Mouse (Mus musculus): ENCODE measurements at regions not wholly inside any gene's neighbourhood (a gene's known extent, or its start where the extent isn't known, plus 50 kb on each side); places are given as distances from the start of the nearest gene placed in this dataset.

DNA sequence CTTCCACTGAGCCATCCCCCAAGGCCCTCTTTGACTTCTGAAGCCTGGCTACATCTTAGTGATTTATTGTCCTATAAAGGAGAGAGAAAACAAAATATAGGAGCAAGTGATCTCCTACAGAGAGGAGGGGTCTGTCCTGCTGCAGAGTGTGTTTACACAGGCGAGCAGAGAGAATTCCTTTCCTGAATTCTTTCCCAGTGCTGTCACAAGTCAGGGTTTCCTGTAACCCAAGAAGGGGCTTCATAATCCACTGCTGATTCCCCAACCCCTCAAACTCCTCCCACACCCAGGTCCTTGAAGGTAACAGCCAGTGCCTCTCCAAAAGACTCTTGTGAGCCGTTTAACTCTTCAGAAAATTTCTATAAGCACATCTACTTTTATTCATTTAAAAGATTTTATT lies 66.8 kb upstream of the Tpm1 start:
- no peak for DNase-seq

GRCm38 (mm10) chr9:67114099-67114498 lies 64.9 kb upstream of the Tpm1 start:
- DNase-seq, result peak; percentile 69

GRCm38 (mm10) chr9:67111836-67112584 lies 62.8 kb upstream of the Tpm1 start:
- DNase-seq, result no peak

GRCm38 (mm10) chr9:67107938-67108337 lies 58.7 kb upstream of the Tpm1 start:
- no peak for DNase-seq

- no peak for DNase-seq
These were observed 56.7 kb upstream of the Tpm1 start for GRCm38 (mm10) chr9:67105867-67106266.

DNA sequence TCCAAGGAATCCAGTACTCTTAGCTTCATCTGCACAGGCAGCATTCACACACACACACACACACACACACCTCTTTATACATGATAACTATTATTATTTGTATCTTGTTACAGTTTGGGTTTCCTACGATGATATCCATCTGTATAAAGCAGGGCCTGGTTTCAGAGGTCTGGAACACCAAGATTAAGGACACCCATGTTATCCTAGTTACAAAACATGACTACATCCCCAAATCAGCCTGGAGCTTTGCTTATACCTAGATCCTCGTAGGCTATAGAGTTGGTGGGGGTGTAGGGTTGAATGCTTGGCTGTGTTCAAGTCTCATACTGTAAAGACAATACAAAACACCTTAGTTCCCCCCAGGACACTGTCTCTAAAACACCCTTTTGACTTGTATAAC lies 56.0 kb upstream of the Tpm1 start:
- DNase-seq, result no peak

DNA sequence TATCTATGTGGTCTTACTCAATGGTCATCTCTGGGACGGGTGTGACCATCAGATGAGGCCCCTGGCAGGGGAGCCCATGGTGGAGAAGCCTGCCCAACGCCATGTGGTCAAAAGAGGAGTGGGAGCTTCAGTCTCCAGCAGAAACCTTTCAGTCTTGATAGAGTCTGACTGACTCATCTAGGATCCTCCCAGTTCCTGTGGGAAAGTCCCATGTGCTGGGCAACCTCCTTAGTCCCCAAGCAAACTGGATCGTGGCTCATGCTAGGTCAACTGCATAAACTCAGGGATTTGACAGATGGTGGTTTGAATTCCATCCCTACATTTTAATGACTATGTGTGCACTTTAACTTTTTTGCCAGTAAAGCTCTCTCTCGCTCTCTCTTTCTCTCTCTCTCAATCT lies 55.4 kb upstream of the Tpm1 start:
- no peak for DNase-seq

GRCm38 (mm10) chr9:67102578-67102977 lies 53.4 kb upstream of the Tpm1 start:
- peak; percentile 22 for DNase-seq

DNA sequence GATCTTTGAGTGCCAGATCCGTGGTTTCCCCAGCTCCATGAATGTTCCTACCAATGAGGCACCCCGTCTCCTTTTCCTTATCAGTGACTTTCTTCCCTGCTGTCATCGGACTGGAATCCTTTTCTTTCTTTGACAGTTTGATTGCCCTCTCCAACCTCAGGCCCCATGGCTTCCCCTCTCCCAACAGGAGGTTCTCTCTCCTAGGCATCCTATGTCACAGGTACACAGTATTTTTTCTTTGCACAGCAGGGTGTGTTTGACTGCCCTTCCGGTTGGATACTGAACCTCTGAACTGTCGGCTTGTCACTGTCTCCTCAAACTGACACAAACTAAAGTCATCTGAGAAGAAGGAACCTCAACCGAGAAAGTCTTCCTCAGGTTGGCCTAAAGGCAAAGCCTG lies 50.3 kb upstream of the Tpm1 start:
- no peak for DNase-seq
